Mouse (Mus musculus) liver, embryonic 12.5 days (tissue): ENCODE data around the gene Taar3. TPM values are rescaled to one million over a fixed set of nuclear protein-coding genes. Genes with fewer than 3 reads are reported as not detected.

Source experiments
- ATAC-seq: fragments of 200-750 bp; cut with Nextera tagmentation; 2 replicates; pipeline ENCODE4 v1.8.0; 2017; ENCODE audit warnings: moderate number of reproducible peaks, mild to moderate bottlenecking, moderate library complexity
- H3K27ac ChIP-seq: fragments of 300-500 bp; sonication (generic); 2 replicates; pipeline ENCODE4 v1.5.1; 2016; ENCODE audit warnings: mild to moderate bottlenecking
- H3K27me3 ChIP-seq: fragments of 300-500 bp; sonication (generic); replicated peaks from 2 replicates; pipeline ENCODE4 v1.6.1; 2016; ENCODE audit warnings: mild to moderate bottlenecking, moderate library complexity
- H3K36me3 ChIP-seq: fragments of 300-500 bp; sonication (generic); 2 replicates; pipeline ENCODE4 v1.6.1; 2016; ENCODE audit warnings: mild to moderate bottlenecking, moderate library complexity
- H3K4me1 ChIP-seq: fragments of 300-500 bp; sonication (generic); 2 replicates; pipeline ENCODE4 v1.6.1; 2016
- H3K4me2 ChIP-seq: fragments of 300-500 bp; sonication (generic); 2 replicates; pipeline ENCODE4 v1.6.1; 2016; ENCODE audit warnings: mild to moderate bottlenecking, moderate library complexity
- H3K4me3 ChIP-seq: fragments of 300-500 bp; sonication (generic); 2 replicates; pipeline ENCODE4 v1.5.1; 2016; ENCODE audit warnings: mild to moderate bottlenecking, moderate library complexity
- H3K9ac ChIP-seq: fragments of 300-500 bp; sonication (generic); 2 replicates; pipeline ENCODE4 v1.6.1; 2016; ENCODE audit warnings: mild to moderate bottlenecking, moderate library complexity
- H3K9me3 ChIP-seq: fragments of 300-500 bp; sonication (generic); replicated peaks from 2 replicates; pipeline ENCODE4 v1.6.1; 2016; ENCODE audit warnings: mild to moderate bottlenecking, moderate library complexity
- WGBS: fragments of 180-500 bp; shearing (Covaris S2); methylation state at CpG from one replicate; pipeline ENCODE4 v1.1.7; 2016; ENCODE audit not compliant: insufficient replicate concordance; 5-methylcytosine and 5-hydroxymethylcytosine counted together
- polyA plus RNA-seq: library from polyadenylated mRNA; unstranded; fragments of >200 nt; fragmentation: Nextera tagmentation; extraction: Ambion mirVana; gene quantifications from 2 replicates; pipeline ENCODE4 v1.2.1, GENCODE M21; 2016

The Taar3 gene
- polyA plus RNA-seq, 1 experiment from 2014 or later, result not detected

DNA sequence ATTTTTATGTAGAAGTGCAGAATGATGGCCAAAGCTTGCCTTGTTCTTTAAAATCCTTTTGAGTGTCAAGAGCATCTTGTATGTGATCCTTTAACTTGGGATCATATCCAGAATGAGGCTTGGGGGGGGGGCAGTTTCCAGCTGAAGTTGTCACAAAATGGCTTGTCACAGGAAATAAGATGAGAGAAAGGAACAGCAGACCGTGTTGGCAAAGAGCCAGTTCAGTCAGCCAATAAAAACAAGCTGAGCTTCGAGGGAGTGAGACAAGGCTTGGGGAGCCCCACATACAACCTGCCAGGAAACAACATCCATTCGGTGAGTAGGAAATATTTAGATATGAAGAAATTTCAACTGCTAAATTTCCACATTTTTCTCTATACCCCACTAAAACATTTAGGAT, 14.1 kb downstream of the Taar3 start:
- H3K9ac ChIP-seq, result no peak overlapping the region
- H3K4me2 ChIP-seq, result no peak overlapping the region
- H3K4me1 ChIP-seq, result no peaks in the 10 kb centered on the region
- ATAC-seq, result no peak
- H3K4me3 ChIP-seq, result no peak overlapping the region
- H3K9me3 ChIP-seq, result no peaks in the 10 kb centered on the region
- no peak overlapping the region for H3K27ac ChIP-seq
- no peaks in the 10 kb centered on the region for H3K36me3 ChIP-seq
- WGBS, result 58% methylated on average over 3 of the region's 3 CpGs
- H3K27me3 ChIP-seq, result no peaks in the 10 kb centered on the region

DNA sequence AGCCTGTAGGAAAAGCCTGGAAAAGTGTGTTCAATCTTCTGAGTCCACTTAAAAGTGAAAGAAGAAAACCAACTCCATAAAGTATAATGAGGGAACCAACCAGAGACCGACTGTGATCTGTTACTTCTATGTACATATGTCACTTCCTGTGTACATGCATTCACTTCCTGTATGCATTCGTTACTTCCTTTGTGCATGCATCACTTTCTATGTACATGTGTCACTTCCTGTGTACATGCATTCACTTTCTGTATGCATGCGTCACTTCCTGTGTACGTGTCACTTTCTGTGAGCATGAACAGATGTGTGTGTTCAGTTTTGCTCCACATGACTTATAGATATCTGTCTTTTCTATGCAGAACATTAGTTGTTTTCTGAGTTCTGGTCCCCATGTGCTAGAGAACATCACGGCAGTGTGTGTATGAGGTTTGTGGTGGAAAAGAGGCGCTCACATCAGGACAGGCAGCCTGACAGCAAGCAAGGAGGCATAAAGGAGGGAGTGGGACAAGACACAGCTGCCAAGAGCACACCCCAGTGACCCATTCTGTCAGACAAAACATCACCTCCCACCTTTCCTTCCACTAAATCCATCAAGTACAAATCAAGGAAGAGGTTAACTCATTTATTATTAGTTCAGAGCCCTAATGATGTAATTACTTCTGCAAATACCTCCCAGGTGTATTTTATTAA, 15.7 kb downstream of the Taar3 start:
- no peak overlapping the region for H3K27ac ChIP-seq

GRCm38 (mm10) chr10:23970656-23971165, 21.4 kb downstream of the Taar3 start, which contains the start of gene Taar5:
Gene Taar5 (plus strand): TSS chr10:23970706.
- 70% methylated on average over 11 of the region's 11 CpGs for WGBS
- H3K9ac ChIP-seq, result no peak within 1 kb of the TSS
- no peaks in the 10 kb centered on the region for H3K4me1 ChIP-seq
- no peaks in the 10 kb centered on the region for H3K27me3 ChIP-seq
- no peaks in the 10 kb centered on the region for H3K36me3 ChIP-seq
- no peaks in the 10 kb centered on the region for H3K9me3 ChIP-seq
- no peak within 1 kb of the TSS for H3K27ac ChIP-seq
- no peak within 1 kb of the TSS for H3K4me3 ChIP-seq
- no peak for ATAC-seq
- no peak within 1 kb of the TSS for H3K4me2 ChIP-seq

More for the DNA sequence above, 15.7 kb downstream of the Taar3 start:
- no peak overlapping the region for H3K4me2 ChIP-seq
- H3K4me1 ChIP-seq, result no peaks in the 10 kb centered on the region
- 70% methylated on average over 6 of the region's 6 CpGs for WGBS
- no peaks in the 10 kb centered on the region for H3K27me3 ChIP-seq
- H3K9me3 ChIP-seq, result no peaks in the 10 kb centered on the region
- H3K4me3 ChIP-seq, result no peak overlapping the region
- H3K9ac ChIP-seq, result no peak overlapping the region
- ATAC-seq, result no peak
- H3K36me3 ChIP-seq, result no peaks in the 10 kb centered on the region

GRCm38 (mm10) chr10:23971256-23971655, 21.9 kb downstream of the Taar3 start:
- no peaks in the 10 kb centered on the region for H3K4me1 ChIP-seq
- WGBS, result 60% methylated on average over 5 of the region's 5 CpGs

GRCm38 (mm10) chr10:23977958-23978357, 28.6 kb downstream of the Taar3 start:
- no peaks in the 10 kb centered on the region for H3K4me1 ChIP-seq
- 55% methylated on average over 4 of the region's 4 CpGs for WGBS

More at GRCm38 (mm10) chr10:23971256-23971655, 21.9 kb downstream of the Taar3 start:
- Histone ChIP-seq H3K4me3 (no peak overlapping the region), H3K9ac (no peak overlapping the region), H3K4me2 (no peak overlapping the region), H3K27ac (no peak overlapping the region), H3K27me3 (no peaks in the 10 kb centered on the region), H3K36me3 (no peaks in the 10 kb centered on the region), H3K9me3 (no peaks in the 10 kb centered on the region)
- ATAC-seq, result no peak

GRCm38 (mm10) chr10:23978901-23979705, 29.7 kb downstream of the Taar3 start:
- H3K27ac ChIP-seq, result no peak overlapping the region
- peak; percentile 68 for ATAC-seq
- no peaks in the 10 kb centered on the region for H3K4me1 ChIP-seq
- no peak overlapping the region for H3K4me3 ChIP-seq
- no peak overlapping the region for H3K9ac ChIP-seq
- 37% methylated on average over 16 of the region's 16 CpGs for WGBS
- H3K27me3 ChIP-seq, result no peaks in the 10 kb centered on the region
- no peak overlapping the region for H3K4me2 ChIP-seq
- H3K36me3 ChIP-seq, result no peaks in the 10 kb centered on the region
- H3K9me3 ChIP-seq, result no peaks in the 10 kb centered on the region

More at GRCm38 (mm10) chr10:23977958-23978357, 28.6 kb downstream of the Taar3 start:
- no peaks in the 10 kb centered on the region for H3K36me3 ChIP-seq
- H3K4me3 ChIP-seq, result no peak overlapping the region
- no peaks in the 10 kb centered on the region for H3K9me3 ChIP-seq
- no peak overlapping the region for H3K4me2 ChIP-seq
- H3K9ac ChIP-seq, result no peak overlapping the region
- no peak for ATAC-seq
- no peaks in the 10 kb centered on the region for H3K27me3 ChIP-seq
- H3K27ac ChIP-seq, result no peak overlapping the region

- no peak for ATAC-seq
- no peaks in the 10 kb centered on the region for H3K9me3 ChIP-seq
- 58% methylated on average over 8 of the region's 8 CpGs for WGBS
These were observed 36.2 kb downstream of the Taar3 start, which contains the start of gene Taar6 for GRCm38 (mm10) chr10:23985546-23985945. Gene Taar6 (minus strand): TSS chr10:23985646.

GRCm38 (mm10) chr10:23986419-23986818, 37.1 kb downstream of the Taar3 start:
- H3K4me2 ChIP-seq, result no peak overlapping the region
- no peaks in the 10 kb centered on the region for H3K4me1 ChIP-seq
- H3K27ac ChIP-seq, result no peak overlapping the region
- H3K4me3 ChIP-seq, result no peak overlapping the region
- no peaks in the 10 kb centered on the region for H3K9me3 ChIP-seq
- H3K36me3 ChIP-seq, result no peaks in the 10 kb centered on the region
- H3K9ac ChIP-seq, result no peak overlapping the region
- no peak for ATAC-seq
- WGBS, result 45% methylated on average over 5 of the region's 5 CpGs
- H3K27me3 ChIP-seq, result no peaks in the 10 kb centered on the region

More at GRCm38 (mm10) chr10:23985546-23985945, 36.2 kb downstream of the Taar3 start, which contains the start of gene Taar6:
- Histone ChIP-seq H3K4me2 (no peak within 1 kb of the TSS), H3K27ac (no peak within 1 kb of the TSS), H3K9ac (no peak within 1 kb of the TSS), H3K27me3 (no peaks in the 10 kb centered on the region), H3K4me1 (no peaks in the 10 kb centered on the region), H3K36me3 (no peaks in the 10 kb centered on the region), H3K4me3 (no peak within 1 kb of the TSS)

- H3K4me2 ChIP-seq, result no peak within 1 kb of the TSS
- H3K9me3 ChIP-seq, result no peaks in the 10 kb centered on the region
- H3K4me3 ChIP-seq, result no peak within 1 kb of the TSS
- H3K4me1 ChIP-seq, result no peaks in the 10 kb centered on the region
- no peak within 1 kb of the TSS for H3K27ac ChIP-seq
- WGBS, result 67% methylated on average over 3 of the region's 3 CpGs
- ATAC-seq, result no peak
- H3K27me3 ChIP-seq, result no peaks in the 10 kb centered on the region
- no peaks in the 10 kb centered on the region for H3K36me3 ChIP-seq
- H3K9ac ChIP-seq, result no peak within 1 kb of the TSS
These were observed 44.0 kb downstream of the Taar3 start, which contains the start of gene Taar7a for GRCm38 (mm10) chr10:23993381-23993780. Gene Taar7a (minus strand): TSS chr10:23993481.

DNA sequence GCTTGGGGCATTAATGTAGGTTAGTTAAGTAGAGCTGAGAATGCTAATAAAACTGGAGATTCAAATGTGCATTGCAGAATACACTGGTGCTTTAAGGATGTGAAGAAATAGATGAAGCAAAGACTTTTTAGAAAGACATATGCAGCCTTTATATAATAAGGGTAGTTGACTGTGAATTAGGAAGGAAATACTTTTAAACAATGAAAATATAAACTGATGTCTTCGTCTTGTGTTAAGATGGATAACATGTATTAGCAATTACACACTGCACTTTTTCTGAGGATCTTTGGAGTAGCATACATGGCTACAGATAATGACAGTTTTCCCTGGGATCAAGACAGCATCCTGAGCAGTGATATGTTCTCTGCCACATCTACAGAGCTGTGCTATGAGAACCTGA, 50.3 kb downstream of the Taar3 start, which contains the start of gene Taar7b:
TSS of gene Taar7b (plus strand) at position 301 of the 400 bp plus-strand sequence.
- ATAC-seq, result no peak
- Histone ChIP-seq H3K27ac (no peak within 1 kb of the TSS), H3K9me3 (no peaks in the 10 kb centered on the region), H3K9ac (no peak within 1 kb of the TSS), H3K27me3 (no peaks in the 10 kb centered on the region), H3K36me3 (no peaks in the 10 kb centered on the region), H3K4me3 (no peak within 1 kb of the TSS), H3K4me2 (no peak within 1 kb of the TSS), H3K4me1 (no peaks in the 10 kb centered on the region)
- 58% methylated on average over 1 of the region's 1 CpGs for WGBS
